Mouse (Mus musculus) limb, embryonic 12.5 days (tissue): ENCODE measurements around the gene Bnipl. TPM values are rescaled to one million over a fixed set of nuclear protein-coding genes. Genes with fewer than 3 reads are reported as not detected.
A peak's percentile ranks its signal among the peaks of the same experiment; 100 is the strongest.

Experiments used
- ATAC-seq: fragments of 200-750 bp; cut with Nextera tagmentation; 2 replicates; pipeline ENCODE4 v1.8.0; 2017; ENCODE audit warnings: low read depth, moderate TSS enrichment; ENCODE audit not compliant: insufficient number of reproducible peaks, insufficient read depth, low FRiP score, low TSS enrichment
- H3K27ac ChIP-seq: fragments of 300-500 bp; sonication (generic); 2 replicates; pipeline ENCODE4 v1.5.1; 2016; ENCODE audit warnings: mild to moderate bottlenecking, moderate library complexity
- H3K27me3 ChIP-seq: fragments of 300-500 bp; sonication (generic); 2 replicates; pipeline ENCODE4 v1.6.1; 2016; ENCODE audit warnings: mild to moderate bottlenecking, moderate library complexity
- H3K36me3 ChIP-seq: fragments of 300-500 bp; sonication (generic); 2 replicates; pipeline ENCODE4 v1.6.1; 2016; ENCODE audit warnings: mild to moderate bottlenecking, moderate library complexity
- H3K4me1 ChIP-seq: fragments of 300-500 bp; sonication (generic); replicated peaks from 2 replicates; pipeline ENCODE4 v1.6.1; 2016
- H3K4me2 ChIP-seq: fragments of 300-500 bp; sonication (generic); 2 replicates; pipeline ENCODE4 v1.6.1; 2016; ENCODE audit warnings: mild to moderate bottlenecking, moderate library complexity
- H3K4me3 ChIP-seq: fragments of 300-500 bp; sonication (generic); replicated peaks from 2 replicates; pipeline ENCODE4 v1.5.1; 2016; ENCODE audit warnings: mild to moderate bottlenecking
- H3K9ac ChIP-seq: fragments of 300-500 bp; sonication (generic); replicated peaks from 2 replicates; pipeline ENCODE4 v1.6.1; 2016; ENCODE audit warnings: mild to moderate bottlenecking, moderate library complexity
- H3K9me3 ChIP-seq: fragments of 300-500 bp; sonication (generic); 2 replicates; pipeline ENCODE4 v1.6.1; 2016; ENCODE audit warnings: mild to moderate bottlenecking, moderate library complexity
- WGBS: fragments of 180-500 bp; shearing (Covaris S2); methylation state at CpG from one replicate; pipeline ENCODE4 v1.1.7; 2016; 5-methylcytosine and 5-hydroxymethylcytosine counted together
- polyA plus RNA-seq: library from polyadenylated mRNA; unstranded; fragments of >200 nt; fragmentation: Nextera tagmentation; extraction: Ambion mirVana; gene quantifications from 2 replicates; pipeline ENCODE4 v1.2.1, GENCODE M21; 2016

Bnipl gene
- polyA plus RNA-seq, 1 experiment from 2014 or later, result 0.75 TPM

DNA sequence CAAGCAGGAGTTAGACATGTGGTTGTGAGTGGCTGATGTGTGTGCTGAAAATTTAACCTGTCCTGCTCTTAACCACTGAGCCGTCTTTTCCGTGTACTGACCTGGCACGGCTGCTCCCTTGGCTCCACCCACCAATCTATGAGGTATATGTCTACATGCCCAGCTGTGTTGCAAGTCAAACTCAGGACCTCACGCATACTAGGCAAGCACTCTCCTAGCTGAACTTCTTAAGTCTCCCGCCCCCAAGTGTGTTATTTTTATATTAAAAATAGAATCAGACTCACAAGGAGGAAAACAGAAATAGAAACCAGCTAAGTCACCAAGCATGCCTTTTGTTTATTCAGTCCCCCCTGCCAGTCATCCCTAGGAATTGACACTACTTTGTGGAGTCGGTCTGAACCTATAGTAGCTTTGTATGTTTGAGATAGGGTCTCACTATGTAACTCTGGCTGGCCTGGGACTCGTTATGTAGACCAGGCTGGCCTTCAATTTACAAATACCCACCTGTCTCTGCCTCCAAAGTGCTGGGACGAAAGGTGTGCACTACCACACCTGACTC is 13.4 kb downstream of the Bnipl start:
- no peak for ATAC-seq
- whole genome bisulfite sequencing, result 95% methylated on average over 8 of the region's 8 CpGs
- Histone ChIP-seq H3K4me2 (no peak overlapping the region), H3K4me3 (no peak overlapping the region), H3K9ac (no peak overlapping the region), H3K4me1 (peaks cover 11% of the 10 kb centered on the region), H3K9me3 (no peaks in the 10 kb centered on the region), H3K27ac (no peak overlapping the region), H3K36me3 (peaks cover 65% of the 10 kb centered on the region), H3K27me3 (no peaks in the 10 kb centered on the region)

DNA sequence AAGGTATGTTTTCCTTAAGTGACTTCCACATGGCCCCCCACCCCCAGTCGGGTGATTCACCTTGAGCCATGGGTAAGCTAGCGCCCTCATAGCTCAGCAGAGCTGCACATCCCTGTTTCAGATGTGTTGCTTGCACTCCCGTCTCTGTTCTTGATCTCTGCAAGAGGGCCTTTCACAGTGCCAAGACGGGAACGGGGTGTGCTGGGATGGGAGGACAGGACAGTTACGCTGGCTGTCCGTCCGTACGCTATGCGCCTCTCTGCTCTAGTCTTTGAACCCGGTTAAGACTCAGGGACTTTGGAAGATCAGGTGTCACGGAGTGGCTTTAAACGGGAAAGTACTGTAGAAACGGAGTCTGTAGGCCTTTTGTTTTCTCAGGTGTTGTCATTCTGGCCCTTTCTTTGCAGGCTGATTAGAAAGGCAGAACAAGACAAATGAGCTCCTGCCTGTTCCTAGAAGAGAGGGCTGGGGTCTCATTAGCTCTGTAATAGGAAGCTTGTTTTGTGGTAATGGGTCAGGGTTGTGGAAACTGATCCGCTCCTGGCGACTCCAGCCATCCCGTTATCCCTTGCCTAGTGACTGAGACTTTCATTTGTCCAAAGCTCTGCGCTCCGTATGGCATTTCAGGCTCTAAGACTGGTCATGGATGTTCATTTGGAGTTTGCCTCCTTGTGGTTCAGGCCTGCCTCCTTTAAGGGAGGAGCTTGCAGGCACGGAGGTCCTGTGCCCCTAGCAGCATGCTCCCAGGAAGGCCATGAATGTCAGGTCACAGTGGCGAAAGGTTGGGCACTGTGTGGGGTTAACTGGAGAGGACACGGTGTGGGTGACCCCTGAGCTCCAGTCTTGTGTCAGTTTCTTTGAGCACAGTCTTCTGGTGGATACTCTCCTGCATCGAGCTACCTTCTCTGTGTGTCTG is 15.3 kb downstream of the Bnipl start:
- no peak for ATAC-seq
- WGBS, result 78% methylated on average over 23 of the region's 23 CpGs
- Histone ChIP-seq H3K36me3 (peaks cover 78% of the 10 kb centered on the region), H3K4me2 (no peak overlapping the region), H3K4me3 (no peak overlapping the region), H3K9me3 (no peaks in the 10 kb centered on the region), H3K4me1 (peaks cover 16% of the 10 kb centered on the region), H3K9ac (no peak overlapping the region), H3K27me3 (no peaks in the 10 kb centered on the region), H3K27ac (no peak overlapping the region)

DNA sequence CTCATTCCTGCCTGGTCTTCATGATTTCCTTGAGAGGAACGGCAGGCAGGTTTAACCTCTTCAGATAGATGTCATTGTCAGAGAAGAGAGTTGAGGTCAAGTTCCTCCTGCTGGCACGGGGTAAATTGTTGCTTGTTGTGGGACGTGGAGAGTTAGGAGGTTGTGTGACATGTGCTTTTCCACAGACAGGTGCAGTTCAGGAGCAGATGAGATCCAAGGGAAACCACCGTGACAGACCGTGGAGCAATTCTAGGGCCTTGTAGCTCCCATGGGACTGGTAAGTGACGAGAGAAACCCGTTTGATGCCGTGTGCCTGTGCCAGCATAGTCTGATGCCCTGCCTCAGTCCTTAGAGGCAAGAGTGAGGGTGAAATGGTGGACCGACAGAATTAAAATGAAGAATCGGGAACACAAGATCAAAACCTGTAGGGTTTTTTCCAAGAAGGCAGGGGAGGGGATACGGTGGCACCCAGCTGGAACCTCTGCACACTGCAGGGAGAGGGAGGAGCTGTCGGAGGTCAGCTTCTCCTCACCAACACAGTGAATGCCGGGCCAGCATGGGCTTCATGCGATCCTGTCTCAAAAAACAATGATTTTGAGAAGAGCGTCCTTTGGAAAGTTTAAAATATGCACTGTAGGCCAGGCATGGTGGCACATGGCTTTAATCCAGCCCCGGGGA is 17.6 kb downstream of the Bnipl start:
- WGBS, result 88% methylated on average over 16 of the region's 16 CpGs
- no peaks in the 10 kb centered on the region for H3K9me3 ChIP-seq
- ATAC-seq, result no peak
- H3K36me3 ChIP-seq, result peaks cover 74% of the 10 kb centered on the region
- no peaks in the 10 kb centered on the region for H3K27me3 ChIP-seq
- no peak overlapping the region for H3K27ac ChIP-seq
- peaks cover 26% of the 10 kb centered on the region for H3K4me1 ChIP-seq
- no peak overlapping the region for H3K9ac ChIP-seq
- no peak overlapping the region for H3K4me3 ChIP-seq
- H3K4me2 ChIP-seq, result no peak overlapping the region

DNA sequence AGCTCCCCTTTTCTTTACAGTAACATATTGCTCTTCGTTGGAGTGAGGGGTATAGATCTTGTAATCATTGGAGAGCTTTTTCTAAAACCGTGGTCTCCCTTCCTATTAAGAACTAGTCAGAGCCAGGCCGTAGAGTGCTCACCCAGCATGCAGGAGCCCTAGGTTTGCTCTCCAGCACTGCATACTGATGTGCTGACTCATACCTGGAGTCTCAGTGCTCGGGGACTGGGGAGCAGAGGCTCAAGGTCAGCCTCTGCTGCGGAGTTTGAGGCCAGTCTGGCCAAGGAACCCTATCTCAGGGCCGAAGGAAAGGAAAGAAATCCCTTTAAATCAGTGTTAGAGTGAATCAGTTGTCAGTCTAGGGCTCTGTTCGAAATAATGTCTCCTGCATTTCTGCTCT is 18.2 kb downstream of the Bnipl start:
- Histone ChIP-seq H3K9ac (no peak overlapping the region), H3K36me3 (peaks cover 67% of the 10 kb centered on the region), H3K27ac (no peak overlapping the region), H3K27me3 (no peaks in the 10 kb centered on the region), H3K4me3 (no peak overlapping the region), H3K4me2 (no peak overlapping the region), H3K4me1 (peaks cover 26% of the 10 kb centered on the region), H3K9me3 (no peaks in the 10 kb centered on the region)
- WGBS, result 92% methylated on average over 7 of the region's 7 CpGs
- no peak for ATAC-seq

DNA sequence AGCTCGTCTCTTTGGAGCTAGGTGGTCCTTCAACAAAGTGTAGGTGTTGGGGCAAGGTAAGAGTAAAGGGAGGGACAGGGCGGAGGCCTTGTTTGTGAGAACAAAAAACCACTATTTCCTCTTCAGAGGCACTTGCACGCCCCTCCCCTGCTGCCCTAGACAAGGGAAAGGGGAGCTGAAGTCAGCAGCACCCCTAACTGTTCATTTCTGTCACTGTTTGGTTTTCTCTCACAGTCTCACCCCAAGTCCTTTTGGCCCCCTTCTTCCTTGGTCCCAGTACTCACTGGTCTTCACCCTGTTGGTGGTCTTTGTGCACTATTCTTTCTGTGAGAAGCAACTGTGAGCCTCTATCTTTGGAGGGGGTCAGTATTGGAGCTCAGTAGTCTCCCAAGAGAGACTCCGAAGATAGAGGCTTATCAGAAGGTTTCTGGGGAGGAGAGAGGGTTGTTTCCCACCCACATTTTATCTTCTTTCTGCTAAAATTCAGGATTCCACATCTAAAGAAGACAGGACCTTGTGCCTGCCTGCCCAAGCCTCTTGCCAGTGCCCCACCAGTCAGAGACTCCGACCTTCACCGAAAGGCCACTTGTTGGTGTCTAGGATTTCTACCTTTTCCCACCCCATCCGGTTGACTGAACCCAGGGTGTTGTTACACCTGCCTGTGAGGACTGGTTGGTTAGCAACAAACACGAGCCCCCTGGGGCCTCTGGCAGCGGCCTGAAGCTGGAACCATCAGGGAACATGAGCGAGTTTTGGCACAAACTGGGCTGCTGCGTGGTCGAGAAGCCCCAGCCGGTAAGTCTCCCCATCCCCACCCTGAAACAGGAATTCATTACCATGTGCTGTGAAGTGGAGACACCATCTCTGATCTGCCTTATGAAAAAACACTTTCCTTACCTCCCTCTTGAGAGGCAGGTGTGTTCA is 19.4 kb downstream of the Bnipl start, which contains the start of gene Mllt11:
TSS of gene Mllt11 (minus strand) at position 874 of the 924 bp plus-strand sequence.
- Histone ChIP-seq H3K36me3 (peaks cover 55% of the 10 kb centered on the region), H3K9ac (peak within 1 kb of the TSS; percentile 34; the same call in 1 of the 2 replicates), H3K27me3 (no peaks in the 10 kb centered on the region), H3K4me2 (peak within 1 kb of the TSS; percentile 71), H3K9me3 (no peaks in the 10 kb centered on the region), H3K4me1 (peaks cover 34% of the 10 kb centered on the region), H3K4me3 (peak within 1 kb of the TSS; percentile 97), H3K27ac (peak within 1 kb of the TSS; percentile 93)
- 85% methylated on average over 13 of the region's 13 CpGs for WGBS
- ATAC-seq, result no peak

DNA sequence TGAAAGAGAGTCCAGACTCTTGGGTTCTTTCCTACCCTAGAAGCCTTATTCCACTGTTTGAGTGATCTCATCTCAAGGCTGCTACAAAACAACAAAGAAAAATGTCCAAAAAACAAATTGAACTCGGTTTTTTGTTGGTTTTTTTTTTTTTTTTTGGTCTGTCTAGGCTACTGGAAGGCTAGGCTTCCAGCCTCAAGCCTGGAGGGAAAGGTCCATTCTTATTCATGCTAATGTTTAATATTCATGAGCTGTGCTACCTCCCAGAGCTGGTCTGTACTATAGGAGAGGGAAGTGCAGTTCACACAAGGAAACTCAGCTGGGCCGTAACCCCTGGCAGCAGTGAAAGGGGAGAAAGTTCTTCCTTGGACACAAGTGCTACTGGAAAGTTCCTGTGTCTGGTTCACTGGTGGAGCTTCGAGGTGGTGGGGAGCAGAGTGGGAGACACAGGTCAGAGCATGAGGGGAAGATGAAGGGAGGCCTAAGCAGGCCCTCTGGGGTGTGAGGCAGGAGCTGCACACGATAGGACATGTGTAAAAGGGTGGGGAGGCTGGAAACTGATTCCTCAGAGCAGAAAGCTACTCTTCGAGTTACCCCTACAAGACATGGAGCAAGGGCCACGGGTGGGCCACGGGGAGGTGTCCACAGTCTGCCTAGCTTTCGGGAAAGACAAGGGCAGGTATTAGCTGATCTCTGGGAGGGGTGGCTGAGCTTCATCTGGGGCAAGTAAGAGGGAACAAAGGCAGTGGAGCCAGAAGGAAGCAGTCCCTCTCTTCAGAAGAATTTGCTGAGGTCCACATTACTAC is 20.3 kb downstream of the Bnipl start:
- Histone ChIP-seq H3K36me3 (peaks cover 49% of the 10 kb centered on the region), H3K27ac (peak overlapping the region; percentile 93), H3K4me2 (peak overlapping the region; percentile 71), H3K9me3 (no peaks in the 10 kb centered on the region), H3K4me1 (peaks cover 35% of the 10 kb centered on the region), H3K4me3 (peak overlapping the region; percentile 97), H3K9ac (peak overlapping the region; percentile 93), H3K27me3 (no peaks in the 10 kb centered on the region)
- ATAC-seq, result no peak
- WGBS, result 50% methylated on average over 8 of the region's 8 CpGs

DNA sequence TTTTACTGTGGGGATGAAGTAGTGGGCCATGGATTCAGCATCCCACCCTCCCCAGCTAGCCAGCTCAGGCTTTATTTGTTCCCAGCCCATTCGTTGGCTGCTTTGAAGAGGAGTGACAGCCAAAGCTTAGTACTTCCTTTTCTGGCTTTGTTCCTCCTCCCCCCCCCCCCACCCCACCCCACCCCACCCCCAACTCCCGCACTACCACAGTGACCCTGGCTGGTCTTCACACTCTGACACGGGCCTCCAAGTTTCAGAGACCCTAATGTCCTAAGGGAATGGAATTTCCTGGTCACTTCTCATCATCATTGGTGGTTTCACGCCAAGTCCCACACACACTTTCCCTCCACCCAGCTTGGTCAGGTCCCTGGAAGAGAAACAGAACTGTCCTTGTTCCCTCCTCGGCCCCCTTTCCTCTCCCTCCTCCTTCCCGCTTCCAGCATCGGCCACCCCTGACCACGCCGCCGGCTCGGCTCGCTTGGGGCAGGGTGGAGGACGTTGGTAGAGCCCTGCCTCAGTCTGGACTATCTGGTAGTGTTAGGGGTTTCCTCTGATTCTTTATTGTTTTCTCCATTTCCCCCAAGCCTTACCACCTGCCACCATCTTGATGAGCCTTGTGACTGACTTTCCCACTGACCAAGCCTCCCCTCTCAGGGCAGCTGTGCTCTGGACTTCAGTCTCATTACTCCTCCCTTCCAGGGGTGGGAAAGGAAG is 21.1 kb downstream of the Bnipl start:
- H3K27me3 ChIP-seq, result no peaks in the 10 kb centered on the region
- H3K36me3 ChIP-seq, result peaks cover 49% of the 10 kb centered on the region
- peak overlapping the region; percentile 97 for H3K4me3 ChIP-seq
- H3K9ac ChIP-seq, result peak overlapping the region; percentile 93
- H3K27ac ChIP-seq, result peak overlapping the region; percentile 93
- H3K4me2 ChIP-seq, result peak overlapping the region; percentile 71
- H3K9me3 ChIP-seq, result no peaks in the 10 kb centered on the region
- peaks cover 35% of the 10 kb centered on the region for H3K4me1 ChIP-seq
- WGBS, result 4% methylated on average over 12 of the region's 13 CpGs
- no peak for ATAC-seq

DNA sequence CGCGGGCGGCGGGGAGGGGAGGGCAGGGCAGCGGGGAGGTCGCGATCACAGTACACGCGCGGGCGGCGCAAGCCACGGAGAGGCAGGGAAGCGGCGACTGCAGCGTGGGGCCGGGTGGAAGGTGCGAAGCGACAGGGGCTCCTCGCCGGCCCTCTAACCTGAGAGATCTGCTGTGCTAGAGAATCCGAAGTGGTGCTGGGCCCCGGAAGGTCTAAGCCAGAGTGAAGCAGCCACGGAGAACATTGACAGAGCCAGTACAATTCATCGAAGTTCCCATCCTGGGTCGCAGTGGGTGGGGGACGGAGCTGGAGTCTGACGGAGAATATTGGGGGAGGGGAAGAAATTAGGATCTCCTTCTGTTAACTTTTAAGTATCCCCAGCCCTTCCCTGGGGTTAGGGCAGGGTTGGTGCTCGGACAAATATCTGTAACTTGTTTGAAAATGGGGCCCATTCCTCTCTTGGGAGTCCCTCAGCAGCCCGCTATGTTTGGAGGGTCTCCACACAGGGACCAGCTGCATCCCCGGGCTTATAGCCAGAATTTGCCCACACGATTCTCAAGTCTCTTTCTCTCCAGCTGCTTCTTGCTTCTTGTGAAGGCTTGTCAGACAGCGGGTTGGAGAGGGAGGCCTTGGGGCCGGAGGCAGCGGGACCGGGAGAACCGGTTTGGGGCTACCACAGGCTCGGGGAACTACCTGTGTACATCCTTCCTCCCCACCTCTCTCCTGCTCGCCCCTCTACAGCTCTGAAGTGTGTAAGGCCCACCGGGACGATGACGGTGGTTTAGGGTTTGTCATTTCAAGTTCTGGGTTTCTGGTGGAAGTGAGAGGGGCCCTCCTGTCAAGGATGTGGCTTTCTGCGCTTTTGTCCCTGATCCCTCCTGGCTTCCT is 21.9 kb downstream of the Bnipl start:
- no peaks in the 10 kb centered on the region for H3K9me3 ChIP-seq
- H3K4me1 ChIP-seq, result peaks cover 38% of the 10 kb centered on the region
- H3K27ac ChIP-seq, result peak overlapping the region; percentile 93
- under 1% methylated on average over 43 of the region's 43 CpGs for WGBS
- peak overlapping the region; percentile 93 for H3K9ac ChIP-seq
- no peaks in the 10 kb centered on the region for H3K27me3 ChIP-seq
- H3K4me3 ChIP-seq, result peak overlapping the region; percentile 97
- no peak for ATAC-seq
- H3K4me2 ChIP-seq, result peak overlapping the region; percentile 71
- H3K36me3 ChIP-seq, result peaks cover 47% of the 10 kb centered on the region
